Mouse (Mus musculus) WW6 (cell line): ENCODE measurements at regions not wholly inside any gene's neighbourhood (a gene's known extent, or its start where the extent isn't known, plus 50 kb on each side); places are given as distances from the start of the nearest gene placed in this dataset.
A peak's percentile ranks its signal among the peaks of the same experiment; 100 is the strongest.

Experiments used
- DNase-seq: peaks from one replicate; pipeline ENCODE4 v3.0.0-alpha.2; 2013; ENCODE audit warnings: low read depth, low spot score

GRCm38 (mm10) chr4:131569156-131569555 is 268.9 kb downstream of the Ptpru start:
- DNase-seq, result no peak

GRCm38 (mm10) chr4:131577571-131577970 is 260.5 kb downstream of the Ptpru start:
- DNase-seq, result no peak

- DNase-seq, result no peak
These were observed 252.1 kb downstream of the Ptpru start for GRCm38 (mm10) chr4:131585946-131586345.

- DNase-seq, result peak; percentile 1
These were observed 250.6 kb downstream of the Ptpru start for GRCm38 (mm10) chr4:131587536-131587935.

GRCm38 (mm10) chr4:131590136-131590535 is 248.0 kb downstream of the Ptpru start:
- DNase-seq, result no peak

GRCm38 (mm10) chr4:131591456-131591855 is 246.6 kb downstream of the Ptpru start:
- DNase-seq, result no peak

- no peak for DNase-seq
These were observed 240.1 kb downstream of the Ptpru start for GRCm38 (mm10) chr4:131597996-131598395.

- DNase-seq, result no peak
These were observed 223.7 kb downstream of the Ptpru start for GRCm38 (mm10) chr4:131614434-131614833.

- no peak for DNase-seq
These were observed 222.5 kb downstream of the Ptpru start for GRCm38 (mm10) chr4:131615587-131615986.

- no peak for DNase-seq
These were observed 200.0 kb downstream of the Ptpru start for GRCm38 (mm10) chr4:131638105-131638504.

GRCm38 (mm10) chr4:131656034-131656433 is 182.1 kb downstream of the Ptpru start:
- no peak for DNase-seq

- DNase-seq, result no peak
These were observed 180.2 kb downstream of the Ptpru start for GRCm38 (mm10) chr4:131657922-131658321.

- DNase-seq, result no peak
These were observed 177.2 kb downstream of the Ptpru start for GRCm38 (mm10) chr4:131660931-131661330.

GRCm38 (mm10) chr4:131671784-131672515 is 166.1 kb downstream of the Ptpru start:
- DNase-seq, result no peak

- no peak for DNase-seq
These were observed 160.1 kb downstream of the Ptpru start for GRCm38 (mm10) chr4:131677966-131678365.

GRCm38 (mm10) chr4:131683176-131683575 is 154.9 kb downstream of the Ptpru start:
- DNase-seq, result no peak

GRCm38 (mm10) chr4:131685544-131685943 is 152.5 kb downstream of the Ptpru start:
- DNase-seq, result no peak

- peak; percentile 48 for DNase-seq
These were observed 143.9 kb downstream of the Ptpru start for GRCm38 (mm10) chr4:131694232-131694631.

- no peak for DNase-seq
These were observed 141.9 kb downstream of the Ptpru start for GRCm38 (mm10) chr4:131695941-131696912.
